Mouse (Mus musculus) midbrain, embryonic 11.5 days (tissue): ENCODE data around the gene Kctd8. TPM values are rescaled to one million over a fixed set of nuclear protein-coding genes. Genes with fewer than 3 reads are reported as not detected.
"Not testable (repeated sequence)": the region's sequence is repeated elsewhere in the genome, so short reads cannot be mapped to it uniquely, and the experiment has no call there.

Source experiments
- ATAC-seq: fragments of 200-750 bp; cut with Nextera tagmentation; 2 replicates; pipeline ENCODE4 v1.8.0; 2017; ENCODE audit warnings: moderate TSS enrichment, moderate library complexity; ENCODE audit not compliant: low FRiP score
- DNase-seq: peaks from one replicate; pipeline ENCODE4 v3.0.0; 2015; ENCODE audit warnings: low spot score; ENCODE audit errors: missing footprints
- H3K27ac ChIP-seq: fragments of 300-500 bp; sonication (generic); 2 replicates; pipeline ENCODE4 v1.5.1; 2014; ENCODE audit warnings: low read depth, low read length
- H3K27me3 ChIP-seq: fragments of 300-500 bp; sonication (generic); 2 replicates; pipeline ENCODE4 v1.6.1; 2014; ENCODE audit warnings: mild to moderate bottlenecking, low read length, moderate library complexity, mixed read lengths; ENCODE audit not compliant: control insufficient read depth, insufficient read depth
- H3K36me3 ChIP-seq: fragments of 300-500 bp; sonication (generic); 2 replicates; pipeline ENCODE4 v1.6.1; 2014; ENCODE audit warnings: mild to moderate bottlenecking, low read length, moderate library complexity, mixed read lengths; ENCODE audit not compliant: control insufficient read depth, insufficient read depth
- H3K4me1 ChIP-seq: fragments of 300-500 bp; sonication (generic); 2 replicates; pipeline ENCODE4 v1.6.1; 2014; ENCODE audit warnings: low read length; ENCODE audit not compliant: control insufficient read depth, insufficient read depth
- H3K4me2 ChIP-seq: fragments of 300-500 bp; sonication (generic); 2 replicates; pipeline ENCODE4 v1.6.1; 2014; ENCODE audit warnings: mild to moderate bottlenecking, moderate library complexity
- H3K4me3 ChIP-seq: fragments of 300-500 bp; sonication (generic); 2 replicates; pipeline ENCODE4 v1.5.1; 2014; ENCODE audit warnings: low read depth, low read length
- H3K9ac ChIP-seq: fragments of 300-500 bp; sonication (generic); 2 replicates; pipeline ENCODE4 v1.6.1; 2014; ENCODE audit warnings: low read length
- H3K9me3 ChIP-seq: fragments of 300-500 bp; sonication (generic); 2 replicates; pipeline ENCODE4 v1.6.1; 2016; ENCODE audit warnings: low read length; ENCODE audit not compliant: control insufficient read depth
- WGBS: fragments of 180-500 bp; shearing (Covaris S2); extraction: QIAGEN DNeasy Blood & Tissue Kit; methylation state at CpG from one replicate; pipeline ENCODE4 v1.1.7; 2014; 5-methylcytosine and 5-hydroxymethylcytosine counted together
- polyA plus RNA-seq: library from polyadenylated mRNA; unstranded; fragments of >200 nt; fragmentation: Nextera tagmentation; extraction: Ambion mirVana; gene quantifications from 2 replicates; pipeline ENCODE4 v1.2.1, GENCODE M21; 2014

The Kctd8 gene
- polyA plus RNA-seq, 1 experiment from 2014 or later = 2.6 TPM

- Histone ChIP-seq H3K4me3 (no peak overlapping the region), H3K27ac (no peak overlapping the region), H3K4me2 (no peak overlapping the region), H3K9me3 (no peaks in the 10 kb centered on the region), H3K27me3 (no peaks in the 10 kb centered on the region), H3K9ac (no peak overlapping the region), H3K36me3 (no peaks in the 10 kb centered on the region), H3K4me1 (no peaks in the 10 kb centered on the region)
- 88% methylated on average over 7 of the region's 7 CpGs for WGBS
- no peak for DNase-seq
- ATAC-seq = no peak
Measured at GRCm38 (mm10) chr5:69312611-69313010, 28.9 kb downstream of the Kctd8 start.

- Histone ChIP-seq H3K36me3 (no peaks in the 10 kb centered on the region), H3K4me1 (no peaks in the 10 kb centered on the region), H3K27me3 (no peaks in the 10 kb centered on the region), H3K4me2 (no peak overlapping the region), H3K9ac (no peak overlapping the region), H3K9me3 (no peaks in the 10 kb centered on the region), H3K4me3 (no peak overlapping the region), H3K27ac (no peak overlapping the region)
- WGBS = 70% methylated on average over 1 of the region's 1 CpGs
- no peak for DNase-seq
- ATAC-seq = no peak
Measured at GRCm38 (mm10) chr5:69301665-69302064, 39.8 kb downstream of the Kctd8 start.

GRCm38 (mm10) chr5:69292353-69292752 lies 49.1 kb downstream of the Kctd8 start:
- DNase-seq (no peak), ATAC-seq (no peak)
- H3K4me2 ChIP-seq = no peak overlapping the region
- no peak overlapping the region for H3K27ac ChIP-seq
- H3K4me3 ChIP-seq = no peak overlapping the region
- no peaks in the 10 kb centered on the region for H3K9me3 ChIP-seq
- no peaks in the 10 kb centered on the region for H3K4me1 ChIP-seq
- no peak overlapping the region for H3K9ac ChIP-seq
- no peaks in the 10 kb centered on the region for H3K36me3 ChIP-seq
- 82% methylated on average over 6 of the region's 6 CpGs for WGBS
- H3K27me3 ChIP-seq = no peaks in the 10 kb centered on the region

GRCm38 (mm10) chr5:69284359-69284758 lies 57.1 kb downstream of the Kctd8 start:
- H3K9ac ChIP-seq = no peak overlapping the region
- H3K4me2 ChIP-seq = no peak overlapping the region
- no peaks in the 10 kb centered on the region for H3K4me1 ChIP-seq
- H3K9me3 ChIP-seq = no peaks in the 10 kb centered on the region
- H3K36me3 ChIP-seq = no peaks in the 10 kb centered on the region
- 88% methylated on average over 6 of the region's 6 CpGs for WGBS
- ATAC-seq (no peak), DNase-seq (no peak)
- H3K4me3 ChIP-seq = no peak overlapping the region
- H3K27ac ChIP-seq = no peak overlapping the region
- no peaks in the 10 kb centered on the region for H3K27me3 ChIP-seq

- Histone ChIP-seq H3K4me2 (no peak overlapping the region), H3K27me3 (no peaks in the 10 kb centered on the region), H3K4me1 (no peaks in the 10 kb centered on the region), H3K36me3 (no peaks in the 10 kb centered on the region), H3K9me3 (no peaks in the 10 kb centered on the region), H3K4me3 (no peak overlapping the region), H3K9ac (no peak overlapping the region), H3K27ac (no peak overlapping the region)
- 88% methylated on average over 2 of the region's 2 CpGs for WGBS
- DNase-seq (no peak), ATAC-seq (no peak)
Measured at GRCm38 (mm10) chr5:69252366-69252765, 89.1 kb downstream of the Kctd8 start.

- no peak for DNase-seq
- H3K4me3 ChIP-seq = no peak overlapping the region
- no peaks in the 10 kb centered on the region for H3K27me3 ChIP-seq
- no peaks in the 10 kb centered on the region for H3K36me3 ChIP-seq
- 74% methylated on average over 1 of the region's 1 CpGs for WGBS
- no peak for ATAC-seq
- H3K27ac ChIP-seq = no peak overlapping the region
- no peaks in the 10 kb centered on the region for H3K4me1 ChIP-seq
- no peak overlapping the region for H3K9ac ChIP-seq
- no peak overlapping the region for H3K4me2 ChIP-seq
- H3K9me3 ChIP-seq = no peaks in the 10 kb centered on the region
Measured at GRCm38 (mm10) chr5:69241931-69242330, 99.5 kb downstream of the Kctd8 start.

- WGBS = 57% methylated on average over 4 of the region's 4 CpGs
- DNase-seq = no peak
Measured at GRCm38 (mm10) chr5:69233560-69233959, 107.9 kb downstream of the Kctd8 start.

GRCm38 (mm10) chr5:69231649-69232048 lies 109.8 kb downstream of the Kctd8 start:
- H3K9me3 ChIP-seq, H3K4me3 ChIP-seq, H3K36me3 ChIP-seq, H3K9ac ChIP-seq, H3K27ac ChIP-seq, H3K4me2 ChIP-seq, H3K4me1 ChIP-seq, ATAC-seq, H3K27me3 ChIP-seq, DNase-seq: not testable (repeated sequence)
- 96% methylated on average over 1 of the region's 1 CpGs for WGBS

More at GRCm38 (mm10) chr5:69233560-69233959, 107.9 kb downstream of the Kctd8 start:
- H3K27ac ChIP-seq = no peak overlapping the region
- H3K9ac ChIP-seq = no peak overlapping the region
- H3K36me3 ChIP-seq = no peaks in the 10 kb centered on the region
- H3K4me1 ChIP-seq = no peaks in the 10 kb centered on the region
- no peak overlapping the region for H3K4me3 ChIP-seq
- no peaks in the 10 kb centered on the region for H3K27me3 ChIP-seq
- no peak for ATAC-seq
- no peak overlapping the region for H3K4me2 ChIP-seq
- no peaks in the 10 kb centered on the region for H3K9me3 ChIP-seq

GRCm38 (mm10) chr5:69227147-69227546 lies 114.3 kb downstream of the Kctd8 start:
- Histone ChIP-seq H3K4me3 (no peak overlapping the region), H3K9me3 (no peaks in the 10 kb centered on the region), H3K4me2 (no peak overlapping the region), H3K36me3 (no peaks in the 10 kb centered on the region), H3K4me1 (no peaks in the 10 kb centered on the region), H3K27me3 (no peaks in the 10 kb centered on the region), H3K9ac (no peak overlapping the region), H3K27ac (no peak overlapping the region)
- WGBS = 94% methylated on average over 2 of the region's 2 CpGs
- ATAC-seq = no peak
- DNase-seq = no peak

- Histone ChIP-seq H3K4me3 (no peak overlapping the region), H3K9me3 (no peaks in the 10 kb centered on the region), H3K27me3 (no peaks in the 10 kb centered on the region), H3K9ac (no peak overlapping the region), H3K4me2 (no peak overlapping the region), H3K36me3 (no peaks in the 10 kb centered on the region), H3K27ac (no peak overlapping the region), H3K4me1 (no peaks in the 10 kb centered on the region)
- ATAC-seq (no peak), DNase-seq (no peak)
- WGBS = 80% methylated on average over 1 of the region's 1 CpGs
Measured at GRCm38 (mm10) chr5:69222608-69223007, 118.9 kb downstream of the Kctd8 start.
